Mouse (Mus musculus): ENCODE results near the gene Sephs1. TPM values are rescaled to one million over a fixed set of nuclear protein-coding genes. Genes with fewer than 3 reads are reported as not detected.
A peak's percentile ranks its signal among the peaks of the same experiment; 100 is the strongest.

The Sephs1 gene
- polyA plus RNA-seq, 1 experiment from 2014 or later = 147 TPM

GRCm38 (mm10) chr2:4913949-4914348 lies 32.6 kb downstream of the Sephs1 start:
- Histone ChIP-seq H3K27ac (ENCODE audit: low read depth, low read length) (no peak overlapping the region), H3K4me3 (ENCODE audit: low read depth, low read length) (no peak overlapping the region), H3K36me3 (ENCODE audit: control insufficient read depth, insufficient read depth, low read length) (no peaks in the 10 kb centered on the region), H3K9ac (ENCODE audit: low read length) (no peak overlapping the region), H3K4me2 (ENCODE audit: low read depth, low read length, severe bottlenecking) (no peak overlapping the region), H3K9me3 (ENCODE audit: control insufficient read depth, low read length) (no peaks in the 10 kb centered on the region), H3K27me3 (ENCODE audit: control insufficient read depth, insufficient read depth, low read length) (no peaks in the 10 kb centered on the region), H3K4me1 (replicated peaks; ENCODE audit: control insufficient read depth, insufficient read depth, low read length) (no peaks in the 10 kb centered on the region)
- WGBS = 67% methylated on average over 7 of the region's 7 CpGs
- DNase-seq (ENCODE audit: low spot score) = no peak
- ATAC-seq (replicated peaks; ENCODE audit: low FRiP score) = no peak

- H3K9me3 ChIP-seq (ENCODE audit: control insufficient read depth, low read length) = no peaks in the 10 kb centered on the region
- H3K27ac ChIP-seq (ENCODE audit: low read depth, low read length) = no peak overlapping the region
- H3K27me3 ChIP-seq (ENCODE audit: control insufficient read depth, insufficient read depth, low read length) = no peaks in the 10 kb centered on the region
- no peak for DNase-seq (ENCODE audit: low spot score)
- H3K4me3 ChIP-seq (ENCODE audit: low read depth, low read length) = no peak overlapping the region
- no peak for ATAC-seq (replicated peaks; ENCODE audit: low FRiP score)
- H3K9ac ChIP-seq (ENCODE audit: low read length) = no peak overlapping the region
- WGBS = 78% methylated on average over 6 of the region's 6 CpGs
- H3K4me2 ChIP-seq (ENCODE audit: low read depth, low read length, severe bottlenecking) = no peak overlapping the region
- H3K36me3 ChIP-seq (ENCODE audit: control insufficient read depth, insufficient read depth, low read length) = no peaks in the 10 kb centered on the region
- no peaks in the 10 kb centered on the region for H3K4me1 ChIP-seq (replicated peaks; ENCODE audit: control insufficient read depth, insufficient read depth, low read length)
Measured at GRCm38 (mm10) chr2:4916037-4916436, 34.7 kb downstream of the Sephs1 start.

GRCm38 (mm10) chr2:4917326-4918021 lies 36.1 kb downstream of the Sephs1 start:
- no peaks in the 10 kb centered on the region for H3K36me3 ChIP-seq (ENCODE audit: control insufficient read depth, insufficient read depth, low read length)
- no peaks in the 10 kb centered on the region for H3K9me3 ChIP-seq (ENCODE audit: control insufficient read depth, low read length)
- DNase-seq (ENCODE audit: low spot score) = peak; percentile 69
- H3K4me2 ChIP-seq (ENCODE audit: low read depth, low read length, severe bottlenecking) = peak overlapping the region; percentile 22; the same call in 1 of the 2 replicates
- H3K4me1 ChIP-seq (replicated peaks; ENCODE audit: control insufficient read depth, insufficient read depth, low read length) = no peaks in the 10 kb centered on the region
- no peak overlapping the region for H3K4me3 ChIP-seq (ENCODE audit: low read depth, low read length)
- H3K9ac ChIP-seq (ENCODE audit: low read length) = 0 out of 2 replicates have a peak overlapping the region, but pooled peaks have one; percentile 16
- no peak overlapping the region for H3K27ac ChIP-seq (ENCODE audit: low read depth, low read length)
- no peaks in the 10 kb centered on the region for H3K27me3 ChIP-seq (ENCODE audit: control insufficient read depth, insufficient read depth, low read length)
- 18% methylated on average over 8 of the region's 8 CpGs for WGBS
- ATAC-seq (replicated peaks; ENCODE audit: low FRiP score) = no peak

GRCm38 (mm10) chr2:4918860-4919739 lies 37.7 kb downstream of the Sephs1 start, which contains the start of gene Phyh:
Phyh (plus strand) TSS chr2:4919019.
- WGBS = 9% methylated on average over 34 of the region's 35 CpGs
- H3K27ac ChIP-seq (ENCODE audit: low read depth, low read length) = peak within 1 kb of the TSS; percentile 15; the same call in 1 of the 2 replicates

GRCm38 (mm10) chr2:4921019-4921418 lies 39.7 kb downstream of the Sephs1 start:
- H3K4me2 ChIP-seq (ENCODE audit: low read depth, low read length, severe bottlenecking) = no peak overlapping the region
- H3K27me3 ChIP-seq (ENCODE audit: control insufficient read depth, insufficient read depth, low read length) = no peaks in the 10 kb centered on the region
- WGBS = 60% methylated on average over 5 of the region's 5 CpGs
- no peaks in the 10 kb centered on the region for H3K9me3 ChIP-seq (ENCODE audit: control insufficient read depth, low read length)
- H3K4me3 ChIP-seq (ENCODE audit: low read depth, low read length) = no peak overlapping the region
- H3K9ac ChIP-seq (ENCODE audit: low read length) = no peak overlapping the region
- no peaks in the 10 kb centered on the region for H3K36me3 ChIP-seq (ENCODE audit: control insufficient read depth, insufficient read depth, low read length)
- H3K4me1 ChIP-seq (replicated peaks; ENCODE audit: control insufficient read depth, insufficient read depth, low read length) = no peaks in the 10 kb centered on the region
- DNase-seq (ENCODE audit: low spot score) = no peak
- ATAC-seq (replicated peaks; ENCODE audit: low FRiP score) = no peak
- H3K27ac ChIP-seq (ENCODE audit: low read depth, low read length) = no peak overlapping the region

More at GRCm38 (mm10) chr2:4918860-4919739, 37.7 kb downstream of the Sephs1 start, which contains the start of gene Phyh:
- ATAC-seq (replicated peaks; ENCODE audit: low FRiP score) = peak; percentile 95
- no peaks in the 10 kb centered on the region for H3K4me1 ChIP-seq (replicated peaks; ENCODE audit: control insufficient read depth, insufficient read depth, low read length)
- H3K4me3 ChIP-seq (ENCODE audit: low read depth, low read length) = peak within 1 kb of the TSS; percentile 49
- no peaks in the 10 kb centered on the region for H3K9me3 ChIP-seq (ENCODE audit: control insufficient read depth, low read length)
- no peaks in the 10 kb centered on the region for H3K36me3 ChIP-seq (ENCODE audit: control insufficient read depth, insufficient read depth, low read length)
- H3K27me3 ChIP-seq (ENCODE audit: control insufficient read depth, insufficient read depth, low read length) = no peaks in the 10 kb centered on the region
- H3K9ac ChIP-seq (ENCODE audit: low read length) = peak within 1 kb of the TSS; percentile 78
- peak within 1 kb of the TSS; percentile 88 for H3K4me2 ChIP-seq (ENCODE audit: low read depth, low read length, severe bottlenecking)
- DNase-seq (ENCODE audit: low spot score) = peak; percentile 89

- Histone ChIP-seq H3K9ac (ENCODE audit: low read length) (no peak overlapping the region), H3K9me3 (ENCODE audit: control insufficient read depth, low read length) (no peaks in the 10 kb centered on the region), H3K4me1 (replicated peaks; ENCODE audit: control insufficient read depth, insufficient read depth, low read length) (no peaks in the 10 kb centered on the region), H3K27ac (ENCODE audit: low read depth, low read length) (no peak overlapping the region), H3K4me2 (ENCODE audit: low read depth, low read length, severe bottlenecking) (no peak overlapping the region), H3K27me3 (ENCODE audit: control insufficient read depth, insufficient read depth, low read length) (no peaks in the 10 kb centered on the region), H3K36me3 (ENCODE audit: control insufficient read depth, insufficient read depth, low read length) (no peaks in the 10 kb centered on the region), H3K4me3 (ENCODE audit: low read depth, low read length) (no peak overlapping the region)
- ATAC-seq (replicated peaks; ENCODE audit: low FRiP score) = no peak
- WGBS = 71% methylated on average over 7 of the region's 7 CpGs
- DNase-seq (ENCODE audit: low spot score) = no peak
Measured at GRCm38 (mm10) chr2:4922476-4923164, 41.3 kb downstream of the Sephs1 start.

GRCm38 (mm10) chr2:4927391-4927790 lies 46.0 kb downstream of the Sephs1 start:
- Histone ChIP-seq H3K4me1 (replicated peaks; ENCODE audit: control insufficient read depth, insufficient read depth, low read length) (no peaks in the 10 kb centered on the region), H3K27me3 (ENCODE audit: control insufficient read depth, insufficient read depth, low read length) (no peaks in the 10 kb centered on the region), H3K27ac (ENCODE audit: low read depth, low read length) (no peak overlapping the region), H3K4me2 (ENCODE audit: low read depth, low read length, severe bottlenecking) (no peak overlapping the region), H3K36me3 (ENCODE audit: control insufficient read depth, insufficient read depth, low read length) (no peaks in the 10 kb centered on the region; the same call in 1 of the 2 replicates), H3K9ac (ENCODE audit: low read length) (no peak overlapping the region), H3K9me3 (ENCODE audit: control insufficient read depth, low read length) (no peaks in the 10 kb centered on the region), H3K4me3 (ENCODE audit: low read depth, low read length) (no peak overlapping the region)
- 86% methylated on average over 3 of the region's 3 CpGs for WGBS
- no peak for DNase-seq (ENCODE audit: low spot score)
- no peak for ATAC-seq (replicated peaks; ENCODE audit: low FRiP score)

GRCm38 (mm10) chr2:4929230-4929629 lies 47.9 kb downstream of the Sephs1 start:
- Histone ChIP-seq H3K4me3 (ENCODE audit: low read depth, low read length) (no peak overlapping the region), H3K9me3 (ENCODE audit: control insufficient read depth, low read length) (no peaks in the 10 kb centered on the region), H3K4me2 (ENCODE audit: low read depth, low read length, severe bottlenecking) (no peak overlapping the region), H3K27ac (ENCODE audit: low read depth, low read length) (no peak overlapping the region), H3K36me3 (ENCODE audit: control insufficient read depth, insufficient read depth, low read length) (no peaks in the 10 kb centered on the region; the same call in 1 of the 2 replicates), H3K27me3 (ENCODE audit: control insufficient read depth, insufficient read depth, low read length) (no peaks in the 10 kb centered on the region), H3K9ac (ENCODE audit: low read length) (no peak overlapping the region), H3K4me1 (replicated peaks; ENCODE audit: control insufficient read depth, insufficient read depth, low read length) (no peaks in the 10 kb centered on the region)
- ATAC-seq (replicated peaks; ENCODE audit: low FRiP score) (no peak), DNase-seq (ENCODE audit: low spot score) (no peak)
- 92% methylated on average over 2 of the region's 2 CpGs for WGBS

Data from forebrain, embryonic 11.5 days (tissue).